Mouse (Mus musculus) heart, postnatal 14 days (tissue): ENCODE data around the gene Ganab. TPM values are rescaled to one million over a fixed set of nuclear protein-coding genes. Genes with fewer than 3 reads are reported as not detected.
"Not testable (repeated sequence)": the region's sequence is repeated elsewhere in the genome, so short reads cannot be mapped to it uniquely, and the experiment has no call there.

ENCODE experiments used
- DNase-seq, 2 experiments: peaks; one replicate each; pipeline ENCODE4 v3.0.0; 2021 to 2022
- intact Hi-C: fragments of 180-260 bp; cut with DNase I; formaldehyde crosslinking; loops from one replicate; pipeline ENCODE4 v1.15.1; 2025
- long read RNA-seq, 2 experiments: library from polyadenylated mRNA; stranded (forward); transcript quantifications; one replicate each; pipeline ENCODE4 v2.0.0; 2021
- total RNA-seq, 2 experiments: library from RNA; stranded (reverse); gene quantifications; 2 replicates each; pipeline ENCODE4 v1.2.3; 2021

Ganab gene
- total RNA-seq: 10 to 100 TPM; 60.6 to 63.7 TPM
- long read RNA-seq, experiment 1, transcript Ganab-202 (24 exons, 3,788 nt): major isoform, 7 of 18 reads
- long read RNA-seq, experiment 1, transcript Ganab-201 (25 exons, 3,860 nt): minor isoform, 5 of 18 reads
- long read RNA-seq, experiment 1, partial matches to known transcripts: 3 of 18 reads
- long read RNA-seq, experiment 1, other reads (novel, unspliced or antisense): 3 of 18 reads
- long read RNA-seq, experiment 2, transcript Ganab-202 (24 exons, 3,788 nt): major isoform, 11 of 27 reads
- long read RNA-seq, experiment 2, partial matches to known transcripts: 12 of 27 reads
- long read RNA-seq, experiment 2, other reads (novel, unspliced or antisense): 1 of 27 reads

- DNase-seq: peak; percentile 94 to 95
- intact Hi-C loops: loop anchor here (2.0 kb wide), 1 partner anchor 23 kb away; the partner anchor contains the start of gene B3gat3
Observed at GRCm38 (mm10) chr19:8897865-8898495, at the start of gene Ganab. Gene Ganab (plus strand): TSS chr19:8898071.

DNA sequence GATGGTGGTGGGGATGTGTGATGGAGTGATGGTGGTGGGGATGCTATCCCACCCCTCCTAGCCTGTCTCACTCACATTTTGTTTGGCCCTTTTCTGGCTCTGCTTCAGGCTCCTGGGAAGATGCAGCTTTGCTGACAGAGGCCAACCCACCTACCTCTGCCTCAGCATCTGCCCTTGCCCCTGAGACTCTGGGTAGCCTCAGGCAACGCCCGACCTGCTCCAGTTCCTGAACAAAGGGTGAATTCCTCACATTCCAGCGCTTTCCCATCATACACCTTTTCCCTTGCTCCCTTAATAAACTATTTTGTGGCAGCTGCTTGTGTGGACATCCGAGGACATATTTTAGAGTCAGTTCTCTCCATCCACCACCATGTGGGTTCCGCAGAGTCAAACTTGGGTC, 49.5 kb upstream of the Ganab start:
- intact Hi-C loops: no loop called here
- DNase-seq: no peak

DNA sequence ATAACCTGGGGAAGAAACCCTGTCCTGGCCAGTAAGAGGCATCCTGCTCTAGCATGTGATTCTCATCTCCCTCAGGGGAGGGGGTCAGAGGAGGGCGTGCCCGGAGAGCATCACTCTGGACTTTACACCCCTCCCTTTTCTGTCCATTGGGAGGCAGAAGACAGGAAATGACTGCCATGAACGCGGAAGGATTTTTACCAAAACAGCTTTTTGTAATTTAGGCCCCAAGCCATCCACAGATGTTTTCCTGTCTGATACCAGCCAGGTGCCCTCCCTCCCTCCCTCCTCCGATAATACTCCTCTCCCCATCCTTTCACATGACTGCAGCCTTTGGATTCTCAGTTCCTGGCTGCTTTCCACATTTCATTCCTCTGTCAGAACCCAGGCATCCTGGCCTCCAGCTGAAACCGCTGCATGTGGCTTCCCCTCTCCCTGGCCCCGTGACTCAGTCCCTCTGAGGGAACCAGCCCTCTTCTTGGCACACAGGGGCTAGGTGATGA, 47.4 kb upstream of the Ganab start, which contains the start of gene Lrrn4cl:
Gene Lrrn4cl, plus strand, starts transcription at position 367 of the 500 bp plus-strand sequence.
- peak; percentile 25 to 57 for DNase-seq

DNA sequence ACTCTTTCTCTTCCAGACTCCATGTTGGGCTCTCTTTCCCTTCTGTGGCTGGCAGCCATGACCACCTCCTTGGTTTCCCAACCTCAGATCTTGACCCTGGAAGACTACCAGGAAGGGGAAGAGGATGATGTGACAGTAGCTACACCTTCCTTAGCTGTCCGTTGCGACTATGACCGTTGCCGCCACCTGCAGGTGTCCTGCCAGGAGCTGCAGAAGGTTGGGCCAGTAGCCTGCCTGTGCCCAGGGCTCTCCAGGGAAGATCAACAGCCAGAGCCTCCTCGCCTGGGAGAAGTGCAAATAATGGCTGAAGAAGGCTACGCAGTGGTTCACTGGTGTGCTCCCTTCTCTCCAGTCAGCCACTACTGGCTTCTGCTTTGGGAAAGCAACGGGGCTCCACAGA, 46.2 kb upstream of the Ganab start:
- intact Hi-C loops: no loop called here
- no peak for DNase-seq

More for the DNA sequence above, 47.4 kb upstream of the Ganab start, which contains the start of gene Lrrn4cl:
- intact Hi-C loops: no loop called here

DNA sequence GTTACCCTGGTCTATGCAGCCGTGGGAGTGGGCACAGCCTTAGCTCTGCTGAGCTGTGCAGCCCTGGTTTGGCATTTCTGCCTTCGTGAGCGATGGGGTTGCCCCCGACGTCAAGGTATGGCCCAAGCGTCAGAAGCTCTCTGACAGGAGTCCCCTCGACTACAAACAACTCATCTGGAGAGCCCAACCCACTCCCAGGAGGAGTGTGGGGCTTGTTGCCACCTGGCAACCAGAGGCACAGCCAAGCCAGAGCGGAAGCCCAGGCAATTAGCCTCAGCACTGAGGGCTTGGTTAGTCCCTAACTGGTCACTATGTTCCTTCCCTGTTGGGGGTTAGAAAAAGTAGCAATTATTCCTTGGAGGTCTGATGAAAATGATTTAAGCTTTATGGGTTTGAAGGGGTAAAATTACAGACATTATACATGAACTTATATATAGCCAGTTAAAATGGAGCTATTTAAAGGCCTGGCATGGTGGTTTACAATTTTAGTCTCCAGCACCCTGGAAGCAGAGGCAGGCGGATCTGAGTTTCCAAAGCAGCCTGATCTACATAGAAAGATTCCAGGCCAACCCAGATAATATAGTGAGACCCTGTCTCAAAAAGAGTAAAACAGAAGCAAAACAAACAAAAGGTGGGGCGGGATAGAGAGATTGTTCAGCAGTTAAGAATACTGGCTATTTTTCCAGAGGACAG, 45.5 kb upstream of the Ganab start:
- intact Hi-C loops: no loop called here
- peak in 1 of 2 experiments; percentile 13 for DNase-seq

GRCm38 (mm10) chr19:8853117-8853516, 44.8 kb upstream of the Ganab start:
- no peak for DNase-seq
- intact Hi-C loops: no loop called here

DNA sequence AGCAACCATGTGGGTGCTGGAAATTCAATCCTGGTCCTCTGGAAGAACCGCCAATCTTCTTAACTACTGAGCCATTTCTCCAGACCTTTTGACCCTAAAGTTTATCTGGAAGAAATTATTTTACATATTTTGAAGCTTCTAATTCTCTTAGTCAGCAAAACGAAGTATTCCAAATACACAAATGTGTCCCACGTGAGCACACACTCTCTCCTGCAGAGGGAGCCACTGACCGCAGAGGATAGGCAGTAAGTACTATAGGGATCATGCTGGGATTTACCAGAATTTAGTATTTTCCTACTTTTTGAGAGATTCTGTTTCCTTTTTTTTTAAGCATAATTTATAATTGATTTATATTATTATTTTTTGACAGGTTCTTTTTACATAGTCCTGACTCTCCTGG, 40.2 kb upstream of the Ganab start:
- intact Hi-C loops: loop anchor here (2.0 to 5.0 kb wide), 2 partner anchors 120 to 253 kb away; no protein-coding TSS in a partner anchor
- peak; percentile 47 to 71 for DNase-seq

GRCm38 (mm10) chr19:8859018-8859417, 38.9 kb upstream of the Ganab start:
- intact Hi-C loops: loop anchor here (5.0 kb wide), 1 partner anchor 118 kb away; no protein-coding TSS in a partner anchor
- DNase-seq: peak in 1 of 2 experiments; percentile 23

DNA sequence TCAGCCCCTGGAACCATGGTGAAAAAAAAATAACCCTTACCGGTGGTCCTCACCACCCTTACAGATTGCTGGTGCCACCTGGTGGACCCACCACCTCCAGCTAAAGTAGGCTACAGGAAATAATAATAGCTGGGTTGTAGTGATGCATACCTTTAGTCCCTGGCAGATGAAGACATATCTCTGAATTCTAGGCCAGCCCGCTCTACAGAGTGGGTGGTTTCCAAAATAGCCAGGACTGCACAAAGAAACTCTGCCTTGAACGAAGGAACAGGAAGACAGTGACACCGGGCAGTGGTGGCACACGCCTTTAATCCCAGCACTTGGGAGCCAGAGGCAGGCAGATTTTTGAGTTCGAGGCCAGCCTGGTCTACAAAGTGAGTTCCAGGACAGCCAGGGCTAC, 33.6 kb upstream of the Ganab start:
- intact Hi-C loops: no loop called here

GRCm38 (mm10) chr19:8870381-8870780, 27.5 kb upstream of the Ganab start:
- DNase-seq, intact Hi-C loops: not testable (repeated sequence)

More for the DNA sequence above, 33.6 kb upstream of the Ganab start:
- no peak for DNase-seq

DNA sequence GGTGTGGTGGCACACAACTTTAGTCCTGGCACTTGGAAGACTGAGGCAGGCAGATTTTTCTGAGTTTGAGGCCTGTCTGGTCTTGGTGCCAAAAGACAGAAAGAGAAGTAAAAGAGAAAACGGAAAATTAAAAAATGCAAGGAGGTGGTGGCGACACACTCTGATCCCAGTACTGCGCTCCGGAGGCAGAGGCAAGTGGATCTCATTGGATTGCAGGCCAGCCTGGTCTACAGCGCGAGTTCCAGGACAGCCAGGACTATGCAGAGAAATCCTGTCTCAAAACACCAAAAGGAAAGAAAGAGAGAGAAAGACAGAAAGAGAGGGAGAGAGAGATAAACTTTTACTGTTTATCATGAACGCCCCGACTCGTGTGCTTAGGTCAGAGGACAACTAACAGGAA, 27.0 kb upstream of the Ganab start:
- DNase-seq: peak; percentile 8 to 15
- intact Hi-C loops: no loop called here

DNA sequence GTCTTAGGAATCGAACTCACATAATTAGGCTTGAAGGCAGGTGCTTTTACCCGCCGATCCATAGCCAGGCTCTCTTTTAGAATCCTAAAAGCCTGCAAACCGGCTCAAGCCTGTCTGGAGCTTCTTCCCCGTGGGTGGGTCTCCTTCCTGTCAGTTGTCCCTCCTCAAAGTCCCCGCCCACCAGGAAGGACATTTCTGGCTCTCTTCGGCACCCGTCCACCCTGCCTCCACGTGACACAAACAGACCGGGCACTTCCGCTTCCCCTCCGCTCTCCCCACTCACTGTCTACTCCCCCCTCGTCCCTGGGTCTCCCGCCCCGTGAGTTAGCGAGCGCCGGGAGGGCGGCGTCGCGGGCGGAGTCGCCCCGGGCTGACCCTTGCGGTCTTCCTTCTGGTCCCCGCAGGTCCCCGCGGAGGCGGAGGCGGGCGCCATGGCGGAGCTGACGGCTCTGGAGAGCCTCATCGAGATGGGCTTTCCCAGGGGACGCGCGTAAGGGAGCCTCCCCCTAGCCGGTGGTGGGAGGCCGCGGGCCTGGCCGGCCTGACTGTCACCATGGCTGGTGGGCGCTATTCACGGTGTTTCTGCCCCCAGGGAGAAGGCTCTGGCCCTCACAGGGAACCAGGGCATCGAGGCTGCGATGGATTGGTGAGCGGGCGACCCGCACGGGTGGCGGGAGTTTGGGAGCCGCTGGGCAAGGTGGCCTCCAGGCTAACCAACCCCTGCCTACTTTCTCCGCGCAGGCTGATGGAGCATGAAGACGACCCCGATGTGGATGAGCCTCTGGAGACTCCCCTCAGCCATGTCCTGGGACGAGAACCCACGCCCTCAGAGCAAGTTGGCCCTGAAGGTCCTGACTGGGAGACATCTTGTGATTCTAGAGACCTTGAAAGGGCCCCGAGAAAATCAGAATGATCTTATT, 26.3 kb upstream of the Ganab start, which contains the start of gene Ubxn1:
Gene Ubxn1, plus strand, starts transcription at position 230 of the 920 bp plus-strand sequence.
- peak; percentile 93 to 96 for DNase-seq
- intact Hi-C loops: no loop called here

GRCm38 (mm10) chr19:8872266-8872840, 25.5 kb upstream of the Ganab start:
- intact Hi-C loops: no loop called here
- no peak for DNase-seq

DNA sequence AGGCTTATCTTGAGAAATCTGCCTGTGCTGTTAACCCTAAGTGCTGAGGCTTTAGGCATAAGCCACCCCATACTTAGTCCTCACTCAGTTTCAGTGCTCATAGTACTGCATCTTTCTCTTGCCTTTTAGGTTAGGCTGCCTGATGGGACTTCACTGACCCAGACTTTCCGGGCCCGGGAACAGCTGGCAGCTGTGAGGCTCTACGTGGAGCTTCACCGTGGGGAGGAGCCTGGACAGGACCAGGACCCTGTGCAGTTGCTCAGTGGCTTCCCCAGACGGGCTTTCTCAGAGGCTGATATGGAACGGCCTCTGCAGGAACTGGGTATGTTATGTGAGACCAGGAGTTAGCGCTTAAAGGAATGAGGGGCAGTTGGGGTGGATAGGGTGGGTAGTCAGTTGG, 22.8 kb upstream of the Ganab start:
- DNase-seq: no peak

GRCm38 (mm10) chr19:8880311-8881033, 17.4 kb upstream of the Ganab start, which contains the start of gene Uqcc3:
Gene Uqcc3 (minus strand): TSS chr19:8880923.
- DNase-seq: peak; percentile 88 to 91
- intact Hi-C loops: no loop called here

More for the DNA sequence above, 22.8 kb upstream of the Ganab start:
- intact Hi-C loops: no loop called here

DNA sequence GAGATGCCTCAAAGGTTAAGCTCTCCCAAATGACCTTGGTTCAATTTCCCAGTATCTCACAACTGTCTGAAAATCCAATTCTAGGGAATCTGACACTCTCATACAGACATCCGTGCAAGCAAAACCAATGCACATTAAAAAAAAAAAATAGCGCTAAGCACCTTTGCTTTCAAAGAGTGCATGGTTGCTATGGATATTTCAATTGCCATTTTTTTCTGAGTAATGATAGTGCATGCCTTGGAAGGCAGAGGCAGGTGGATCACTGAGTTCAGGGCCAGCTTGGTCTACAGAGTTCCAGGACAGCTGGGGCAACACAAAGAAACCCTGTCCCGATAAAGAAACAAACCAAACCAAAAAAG, 16.9 kb upstream of the Ganab start:
- DNase-seq: no peak
- intact Hi-C loops: no loop called here

- intact Hi-C loops: no loop called here
- DNase-seq: no peak
Observed at GRCm38 (mm10) chr19:8883616-8884015, 14.3 kb upstream of the Ganab start, which contains the start of the genes Lbhd1 and Gm49403. Gene Lbhd1 (plus strand): TSS chr19:8883732. Gene Gm49403 (plus strand): TSS chr19:8883930.

DNA sequence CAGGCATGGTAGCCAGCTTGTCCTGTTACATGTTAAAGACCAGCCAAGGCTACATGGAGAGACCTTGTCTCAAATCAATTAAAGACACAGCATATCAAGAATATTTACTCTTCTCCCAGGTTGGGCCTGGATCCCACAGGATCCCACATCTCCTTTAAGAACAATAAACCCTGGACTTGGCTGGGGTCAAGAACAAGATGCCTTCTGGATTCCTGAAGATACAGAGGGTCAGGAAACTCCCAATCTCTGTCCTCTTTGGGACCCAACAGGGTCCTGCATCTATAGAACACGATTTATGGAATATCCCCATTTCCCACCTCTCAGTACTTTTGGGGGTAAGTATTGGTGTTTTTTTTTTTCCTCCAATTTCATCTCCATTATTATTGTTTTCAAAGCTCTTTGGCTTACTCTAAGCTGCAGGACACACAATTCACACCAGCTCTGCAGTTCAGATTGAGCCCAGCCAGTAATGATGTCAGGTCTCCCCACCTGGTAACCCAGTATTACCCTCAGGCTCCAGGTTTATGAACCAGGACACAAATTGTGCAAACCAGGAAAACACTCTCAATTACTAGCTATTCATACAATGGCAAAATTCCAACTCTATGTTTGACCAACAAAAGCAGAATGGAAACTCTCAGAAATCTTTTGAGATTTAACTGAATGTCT, 10.8 kb upstream of the Ganab start:
- intact Hi-C loops: loop anchor here (5.0 kb wide), 2 partner anchors 45 to 55 kb away; partner anchors contain the start of gene Mta2
- DNase-seq: no peak
